Mouse (Mus musculus) CD8-positive naive resting alpha-beta T cell, adult 2 months (primary cell): ENCODE results near the gene Plekhh1.

ENCODE experiments used
- DNase-seq, 2 experiments: peaks; one replicate each; pipeline ENCODE4 v3.0.0; 2022; ENCODE audit warnings: low read depth in 2 of 2, low spot score in 2 of 2

The Plekhh1 gene

GRCm38 (mm10) chr12:79028911-79029861 lies at the start of gene Plekhh1:
Gene Plekhh1 (plus strand): TSS chr12:79029163.
- peak; percentile 8 to 18 for DNase-seq

- DNase-seq = peak; percentile 52 to 70
These were observed 48.3 kb upstream of the Plekhh1 start for GRCm38 (mm10) chr12:78980683-78981091.

- DNase-seq = peak in 1 of 2 experiments; percentile 9
These were observed 47.8 kb upstream of the Plekhh1 start for GRCm38 (mm10) chr12:78981131-78981530.

GRCm38 (mm10) chr12:78981938-78982825 lies 46.8 kb upstream of the Plekhh1 start:
- no peak for DNase-seq

- DNase-seq = no peak
These were observed 45.5 kb upstream of the Plekhh1 start for GRCm38 (mm10) chr12:78983296-78984034.

- DNase-seq = no peak
These were observed 44.9 kb upstream of the Plekhh1 start for GRCm38 (mm10) chr12:78984035-78984432.

- no peak for DNase-seq
These were observed 41.3 kb upstream of the Plekhh1 start for GRCm38 (mm10) chr12:78987581-78988081.

- no peak for DNase-seq
These were observed 32.7 kb upstream of the Plekhh1 start for GRCm38 (mm10) chr12:78996271-78996670.

- no peak for DNase-seq
These were observed 32.3 kb upstream of the Plekhh1 start for GRCm38 (mm10) chr12:78996711-78997110.

- DNase-seq = no peak
These were observed 26.6 kb upstream of the Plekhh1 start for GRCm38 (mm10) chr12:79002406-79002805.

GRCm38 (mm10) chr12:79002978-79003377 lies 26.0 kb upstream of the Plekhh1 start:
- DNase-seq = no peak

- no peak for DNase-seq
These were observed 23.5 kb upstream of the Plekhh1 start for GRCm38 (mm10) chr12:79005456-79005855.

- no peak for DNase-seq
These were observed 22.9 kb upstream of the Plekhh1 start for GRCm38 (mm10) chr12:79006076-79006475.

- DNase-seq = peak; percentile 42 to 59
These were observed 22.4 kb upstream of the Plekhh1 start for GRCm38 (mm10) chr12:79006478-79007125.

- DNase-seq = peak; percentile 13 to 24
These were observed 21.7 kb upstream of the Plekhh1 start, which contains the start of gene Tmem229b for GRCm38 (mm10) chr12:79007126-79007753. Gene Tmem229b (minus strand): TSS chr12:79007627.

GRCm38 (mm10) chr12:79010569-79010968 lies 18.4 kb upstream of the Plekhh1 start:
- no peak for DNase-seq

GRCm38 (mm10) chr12:79016109-79016508 lies 12.9 kb upstream of the Plekhh1 start:
- DNase-seq = no peak

GRCm38 (mm10) chr12:79017994-79018399 lies 11.0 kb upstream of the Plekhh1 start:
- no peak for DNase-seq

- no peak for DNase-seq
These were observed 7.1 kb upstream of the Plekhh1 start for GRCm38 (mm10) chr12:79021902-79022301.

- no peak for DNase-seq
These were observed 6.1 kb upstream of the Plekhh1 start for GRCm38 (mm10) chr12:79022882-79023281.
